Mouse (Mus musculus) embryonic facial prominence, embryonic 12.5 days (tissue): Measurements from ENCODE around the gene Atf3. TPM values are rescaled to one million over a fixed set of nuclear protein-coding genes. Genes with fewer than 3 reads are reported as not detected.
A peak's percentile ranks its signal among the peaks of the same experiment; 100 is the strongest.

Experiments used
- ATAC-seq: fragments of 200-750 bp; cut with Nextera tagmentation; 2 replicates; pipeline ENCODE4 v1.8.0; 2017; ENCODE audit not compliant: insufficient number of reproducible peaks, insufficient read depth, low FRiP score, low TSS enrichment
- H3K27ac ChIP-seq: fragments of 300-500 bp; sonication (generic); 2 replicates; pipeline ENCODE4 v1.5.1; 2016; ENCODE audit warnings: mild to moderate bottlenecking
- H3K27me3 ChIP-seq: fragments of 300-500 bp; sonication (generic); 2 replicates; pipeline ENCODE4 v1.6.1; 2016; ENCODE audit warnings: mild to moderate bottlenecking, moderate library complexity
- H3K36me3 ChIP-seq: fragments of 300-500 bp; sonication (generic); 2 replicates; pipeline ENCODE4 v1.6.1; 2016; ENCODE audit warnings: mild to moderate bottlenecking
- H3K4me1 ChIP-seq: fragments of 300-500 bp; sonication (generic); 2 replicates; pipeline ENCODE4 v1.6.1; 2016
- H3K4me2 ChIP-seq: fragments of 300-500 bp; sonication (generic); replicated peaks from 2 replicates; pipeline ENCODE4 v1.6.1; 2016; ENCODE audit warnings: mild to moderate bottlenecking, moderate library complexity
- H3K4me3 ChIP-seq: fragments of 300-500 bp; sonication (generic); 2 replicates; pipeline ENCODE4 v1.5.1; 2016; ENCODE audit warnings: mild to moderate bottlenecking
- H3K9ac ChIP-seq: fragments of 300-500 bp; sonication (generic); 2 replicates; pipeline ENCODE4 v1.6.1; 2016; ENCODE audit warnings: mild to moderate bottlenecking, moderate library complexity
- H3K9me3 ChIP-seq: fragments of 300-500 bp; sonication (generic); 2 replicates; pipeline ENCODE4 v1.6.1; 2016; ENCODE audit warnings: mild to moderate bottlenecking, moderate library complexity
- WGBS: fragments of 180-500 bp; shearing (Covaris S2); methylation state at CpG from one replicate; pipeline ENCODE4 v1.1.7; 2016; 5-methylcytosine and 5-hydroxymethylcytosine counted together
- polyA plus RNA-seq: library from polyadenylated mRNA; unstranded; fragments of >200 nt; fragmentation: Nextera tagmentation; extraction: Ambion mirVana; gene quantifications from 2 replicates; pipeline ENCODE4 v1.2.1, GENCODE M21; 2016

The Atf3 gene
- polyA plus RNA-seq, 1 experiment from 2014 or later = 2.8 TPM

DNA sequence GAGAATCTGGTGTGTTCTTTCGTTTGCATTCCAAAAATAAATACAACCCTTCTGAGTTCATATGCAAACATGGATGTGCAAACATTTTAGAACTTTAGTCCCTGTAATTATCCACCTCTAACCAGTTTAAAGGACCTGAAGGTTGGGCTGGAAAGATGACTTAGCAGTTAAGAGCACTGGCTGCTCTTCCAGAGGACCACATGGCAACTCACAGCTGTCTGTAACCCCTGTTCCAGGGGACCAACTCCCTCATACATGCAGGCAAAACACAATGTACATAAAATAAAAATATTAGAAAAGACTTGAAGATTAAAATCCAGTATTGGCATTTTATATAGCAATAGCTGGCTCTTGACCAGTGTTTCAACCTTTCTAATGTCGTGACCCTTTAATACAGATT is 7.9 kb upstream of the Atf3 start:
- no peak for ATAC-seq
- no peak overlapping the region for H3K4me3 ChIP-seq
- H3K27me3 ChIP-seq = no peaks in the 10 kb centered on the region
- no peaks in the 10 kb centered on the region for H3K9me3 ChIP-seq
- no peak overlapping the region for H3K4me2 ChIP-seq
- no peaks in the 10 kb centered on the region for H3K36me3 ChIP-seq
- no peak overlapping the region for H3K9ac ChIP-seq
- no peak overlapping the region for H3K27ac ChIP-seq
- H3K4me1 ChIP-seq = peaks cover 16% of the 10 kb centered on the region; the same call in 1 of the 2 replicates
- WGBS = 89% methylated on average over 2 of the region's 2 CpGs

DNA sequence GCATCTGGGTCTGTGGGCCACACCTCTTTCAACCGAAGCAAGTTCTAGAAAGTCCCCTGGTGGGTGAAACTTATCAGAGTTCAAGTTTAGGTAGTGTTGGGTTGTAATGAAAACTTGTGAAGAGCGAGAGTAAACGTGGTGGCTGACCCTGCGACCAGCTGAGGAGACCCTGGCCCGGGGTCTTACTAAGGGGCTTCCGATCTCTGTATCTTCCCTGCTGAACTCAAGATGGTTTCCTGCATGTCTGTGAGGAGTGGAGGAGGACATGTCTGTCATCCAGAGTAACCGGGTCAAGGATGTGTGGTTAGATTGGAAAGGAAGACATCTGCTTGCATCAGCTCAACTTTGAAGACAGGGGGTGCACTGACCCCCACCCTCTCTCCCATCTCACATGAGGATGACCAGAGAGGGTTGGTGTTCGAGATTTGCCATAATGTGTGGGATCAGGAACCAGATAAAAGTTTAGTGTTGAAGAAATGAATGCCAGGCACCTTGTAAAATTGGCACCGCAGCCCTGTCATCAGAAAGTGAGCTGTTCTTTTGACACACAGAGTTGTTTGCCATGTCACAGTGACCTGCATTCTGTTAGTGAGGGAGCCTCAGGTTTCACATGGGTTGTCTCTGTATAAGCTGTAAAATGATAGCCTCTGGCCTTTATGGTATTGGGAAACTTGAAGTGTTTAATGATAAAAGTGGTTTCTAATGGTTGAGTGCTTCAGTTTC is 7.3 kb upstream of the Atf3 start:
- H3K9ac ChIP-seq = peak overlapping the region; percentile 74
- no peaks in the 10 kb centered on the region for H3K9me3 ChIP-seq
- peaks cover 16% of the 10 kb centered on the region; the same call in 1 of the 2 replicates for H3K4me1 ChIP-seq
- peak overlapping the region; percentile 80 for H3K4me3 ChIP-seq
- peak overlapping the region; percentile 88 for H3K4me2 ChIP-seq
- no peaks in the 10 kb centered on the region for H3K36me3 ChIP-seq
- H3K27ac ChIP-seq = peak overlapping the region; percentile 60; the same call in 1 of the 2 replicates
- WGBS = 46% methylated on average over 9 of the region's 9 CpGs
- H3K27me3 ChIP-seq = no peaks in the 10 kb centered on the region
- no peak for ATAC-seq

DNA sequence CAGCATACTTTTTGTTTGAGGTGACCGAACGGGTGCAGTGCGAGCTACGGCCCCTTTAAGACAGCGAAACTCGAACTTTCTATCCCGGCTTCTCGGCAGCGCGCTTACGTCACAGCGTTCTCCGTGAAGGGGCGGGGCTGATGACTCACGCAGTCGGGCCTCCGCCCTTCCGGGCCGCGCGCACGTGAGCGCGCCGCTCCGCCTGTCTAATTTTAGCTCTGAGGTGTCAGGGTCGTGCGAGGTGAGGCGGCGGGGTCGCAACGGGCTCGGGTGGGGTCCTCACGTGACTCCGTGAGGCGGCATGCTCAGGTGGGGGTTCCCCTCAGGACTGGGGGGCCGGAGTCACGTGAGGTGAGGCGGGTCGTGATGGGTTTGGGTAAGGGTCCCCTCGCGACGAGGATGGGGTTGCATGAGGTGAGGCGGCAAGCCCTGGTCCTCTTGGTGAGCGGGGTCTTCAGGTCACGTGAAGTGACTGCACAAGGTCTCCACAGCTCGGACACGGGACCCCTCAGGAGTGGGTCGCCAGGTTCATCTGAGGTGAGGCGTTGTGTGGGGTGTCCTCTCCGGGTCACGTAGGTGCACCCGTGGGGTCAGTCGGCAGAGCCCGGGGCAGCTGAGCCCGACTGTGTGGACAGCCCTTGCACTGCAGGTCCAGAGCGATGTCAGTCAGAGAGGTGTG is 6.6 kb upstream of the Atf3 start:
- no peaks in the 10 kb centered on the region for H3K36me3 ChIP-seq
- H3K4me1 ChIP-seq = peaks cover 16% of the 10 kb centered on the region; the same call in 1 of the 2 replicates
- ATAC-seq = peak; percentile 74
- H3K27ac ChIP-seq = peak overlapping the region; percentile 60; the same call in 1 of the 2 replicates
- H3K4me2 ChIP-seq = peak overlapping the region; percentile 88
- H3K9ac ChIP-seq = peak overlapping the region; percentile 74
- no peaks in the 10 kb centered on the region for H3K9me3 ChIP-seq
- no peaks in the 10 kb centered on the region for H3K27me3 ChIP-seq
- under 1% methylated on average over 57 of the region's 57 CpGs for WGBS
- H3K4me3 ChIP-seq = peak overlapping the region; percentile 80

DNA sequence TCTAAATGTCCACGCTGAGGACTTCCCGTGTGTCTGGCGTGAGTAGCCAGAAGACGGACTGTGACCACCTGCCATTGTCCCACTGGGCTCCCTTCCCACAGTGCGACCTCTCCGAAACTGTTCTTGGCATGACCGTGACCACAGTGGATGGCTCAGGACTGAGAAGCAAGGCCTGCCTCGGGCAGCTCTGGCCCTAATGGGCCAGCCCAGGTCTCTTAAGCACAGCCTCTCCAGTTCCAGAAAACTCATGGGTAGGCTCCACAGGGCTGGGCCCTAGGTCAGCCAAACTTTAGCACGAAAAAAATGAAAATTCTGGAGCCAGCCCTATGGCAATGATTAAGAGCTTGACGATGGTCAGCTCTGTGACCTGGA is 6.1 kb upstream of the Atf3 start:
- Histone ChIP-seq H3K27ac (0 out of 2 replicates have a peak overlapping the region, but pooled peaks have one; percentile 60), H3K4me1 (peaks cover 16% of the 10 kb centered on the region; the same call in 1 of the 2 replicates), H3K9me3 (no peaks in the 10 kb centered on the region), H3K27me3 (no peaks in the 10 kb centered on the region), H3K4me2 (peak overlapping the region; percentile 88), H3K4me3 (peak overlapping the region; percentile 80), H3K36me3 (no peaks in the 10 kb centered on the region), H3K9ac (peak overlapping the region; percentile 74)
- 59% methylated on average over 10 of the region's 10 CpGs for WGBS
- peak; percentile 77 for ATAC-seq

DNA sequence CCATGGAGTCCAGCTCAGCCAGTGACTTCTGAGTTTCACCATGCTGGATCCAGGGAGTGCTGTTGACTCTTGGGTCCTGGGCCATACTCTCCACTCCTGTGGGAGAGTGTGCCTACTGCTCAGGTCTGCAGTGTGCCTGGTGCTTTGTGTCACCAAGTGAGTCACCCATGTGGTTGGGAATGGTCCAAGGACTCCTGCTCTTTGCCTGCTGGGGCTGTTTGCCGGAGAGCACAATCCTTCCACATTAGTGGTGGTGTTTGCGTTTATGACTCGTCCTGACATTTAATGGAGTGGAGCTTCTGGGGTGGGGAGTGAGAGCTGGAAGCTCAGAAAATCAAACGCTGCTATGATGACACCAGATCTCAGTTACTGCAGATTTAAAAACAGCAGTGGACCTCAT is 4.2 kb upstream of the Atf3 start:
- 71% methylated on average over 4 of the region's 4 CpGs for WGBS
- no peaks in the 10 kb centered on the region; the same call in 1 of the 2 replicates for H3K27me3 ChIP-seq
- H3K27ac ChIP-seq = no peak overlapping the region
- no peak overlapping the region for H3K9ac ChIP-seq
- H3K36me3 ChIP-seq = no peaks in the 10 kb centered on the region
- H3K9me3 ChIP-seq = no peaks in the 10 kb centered on the region
- no peak overlapping the region for H3K4me2 ChIP-seq
- H3K4me3 ChIP-seq = no peak overlapping the region
- no peak for ATAC-seq
- H3K4me1 ChIP-seq = peaks cover 16% of the 10 kb centered on the region; the same call in 1 of the 2 replicates

DNA sequence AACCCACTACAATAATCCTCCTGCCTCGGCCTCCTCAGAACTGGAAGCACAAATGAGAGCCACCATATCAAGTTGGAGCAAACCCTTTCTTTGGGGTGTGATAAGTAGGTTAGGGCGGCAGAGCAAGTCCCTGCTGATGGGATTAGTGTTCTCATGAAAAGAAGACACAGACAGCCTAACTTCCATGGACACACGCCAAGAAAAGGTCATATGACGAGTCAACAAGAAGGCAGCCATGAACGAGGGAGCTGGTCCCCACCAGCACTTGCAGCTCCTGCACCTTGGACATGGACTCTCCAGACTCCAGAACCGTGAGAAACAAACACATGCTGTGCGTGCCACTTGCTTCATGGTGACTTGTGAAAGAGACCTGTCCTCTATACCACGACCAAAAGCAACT is 2.7 kb upstream of the Atf3 start:
- Histone ChIP-seq H3K4me2 (no peak overlapping the region), H3K9ac (no peak overlapping the region), H3K27ac (no peak overlapping the region), H3K4me3 (no peak overlapping the region), H3K36me3 (no peaks in the 10 kb centered on the region), H3K4me1 (peaks cover 13% of the 10 kb centered on the region; the same call in 1 of the 2 replicates), H3K9me3 (no peaks in the 10 kb centered on the region), H3K27me3 (no peaks in the 10 kb centered on the region; the same call in 1 of the 2 replicates)
- no peak for ATAC-seq
- WGBS = 78% methylated on average over 8 of the region's 8 CpGs

DNA sequence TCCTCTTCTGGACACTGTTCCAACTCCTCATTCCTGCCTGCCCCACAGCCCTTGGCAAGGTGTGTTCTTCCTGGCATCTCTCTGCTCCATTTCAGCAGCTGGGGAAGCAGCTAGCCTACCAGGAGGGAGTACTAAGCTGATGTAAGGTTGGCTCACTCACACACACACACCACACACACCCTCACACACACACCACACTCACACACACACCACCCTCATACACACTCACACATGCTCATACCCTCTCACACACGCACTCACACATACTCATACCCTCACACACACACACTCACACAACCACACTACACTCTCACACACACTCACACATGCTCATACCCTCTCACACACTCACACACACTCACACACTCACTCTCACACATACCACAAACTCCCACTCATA is 1.9 kb upstream of the Atf3 start:
- Histone ChIP-seq H3K4me1 (peaks cover 5% of the 10 kb centered on the region; the same call in 1 of the 2 replicates), H3K27me3 (no peaks in the 10 kb centered on the region; the same call in 1 of the 2 replicates), H3K9ac (no peak overlapping the region), H3K9me3 (no peaks in the 10 kb centered on the region), H3K4me2 (no peak overlapping the region), H3K36me3 (no peaks in the 10 kb centered on the region), H3K4me3 (no peak overlapping the region), H3K27ac (no peak overlapping the region)
- 81% methylated on average over 1 of the region's 1 CpGs for WGBS
- ATAC-seq = no peak

DNA sequence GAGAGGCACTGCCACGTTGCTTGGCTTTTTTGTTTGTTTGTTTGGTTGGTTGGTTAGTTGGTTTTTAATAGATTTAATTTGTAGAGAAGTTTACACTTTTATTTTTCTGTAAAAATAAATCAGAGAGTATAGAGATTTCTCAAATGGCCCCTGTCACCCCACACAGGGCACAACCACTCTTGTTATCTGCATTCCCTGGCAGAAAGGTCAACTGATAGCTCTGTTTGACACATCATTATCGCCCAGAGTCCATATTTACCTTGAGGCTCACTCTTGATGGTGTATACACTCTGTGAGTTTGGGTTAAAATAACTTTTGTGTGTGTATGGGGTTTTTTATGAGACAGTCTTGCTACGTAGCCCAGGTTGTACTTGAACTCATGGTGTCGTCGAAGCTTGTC is 744 bp upstream of the Atf3 start:
- Histone ChIP-seq H3K4me1 (peaks cover 1% of the 10 kb centered on the region; the same call in 1 of the 2 replicates), H3K27me3 (no peaks in the 10 kb centered on the region; the same call in 1 of the 2 replicates), H3K36me3 (no peaks in the 10 kb centered on the region), H3K27ac (no peak overlapping the region), H3K4me3 (no peak overlapping the region), H3K9me3 (no peaks in the 10 kb centered on the region), H3K4me2 (no peak overlapping the region), H3K9ac (no peak overlapping the region)
- WGBS = 83% methylated on average over 5 of the region's 5 CpGs
- no peak for ATAC-seq

DNA sequence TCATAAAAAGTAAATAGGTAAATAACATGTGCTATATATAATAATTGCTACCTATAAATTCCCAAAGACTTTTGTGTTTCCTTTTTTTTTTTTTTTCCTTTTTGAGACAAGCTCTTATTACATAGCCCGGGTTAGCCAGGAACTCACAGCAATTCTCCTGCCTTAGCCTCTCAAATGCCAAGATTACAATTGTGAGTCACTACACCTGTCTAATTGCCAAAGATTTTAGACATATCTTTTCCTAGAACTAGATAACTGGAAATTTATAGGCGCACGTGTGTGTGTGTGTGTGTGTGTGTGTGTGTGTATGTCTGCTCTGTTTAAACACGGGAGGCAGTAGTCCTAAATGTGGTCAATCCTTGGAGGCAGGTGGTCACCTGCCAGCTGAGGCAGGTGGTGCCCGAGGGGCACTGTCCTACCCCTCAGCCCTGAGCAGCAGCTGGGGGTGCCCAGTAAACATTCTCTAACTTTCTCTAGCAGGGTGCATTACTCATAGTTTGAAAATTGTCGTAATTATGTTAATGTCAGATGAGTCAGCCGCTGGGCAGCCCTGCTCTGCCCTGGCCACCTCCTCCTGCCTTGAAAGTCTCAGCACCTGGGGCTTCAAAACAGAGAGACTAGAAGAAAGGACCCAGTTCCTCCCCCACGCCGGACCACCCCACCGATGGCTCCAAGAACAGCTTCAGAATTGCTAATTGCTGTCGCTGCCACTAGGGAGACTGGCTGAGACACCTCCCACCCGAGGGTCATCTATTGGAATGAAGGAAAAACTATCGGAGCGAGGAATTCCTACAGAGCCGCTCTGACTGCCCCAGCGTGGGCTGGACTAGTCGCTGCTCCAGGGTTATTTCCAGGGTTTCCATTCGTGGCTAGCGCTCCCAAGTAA is 1.8 kb downstream of the Atf3 start:
- Histone ChIP-seq H3K4me2 (peak overlapping the region; percentile 0; the same call in 1 of the 2 replicates), H3K36me3 (no peaks in the 10 kb centered on the region), H3K4me1 (no peaks in the 10 kb centered on the region), H3K9me3 (no peaks in the 10 kb centered on the region), H3K4me3 (no peak overlapping the region), H3K9ac (0 out of 2 replicates have a peak overlapping the region, but pooled peaks have one; percentile 8), H3K27me3 (no peaks in the 10 kb centered on the region; the same call in 1 of the 2 replicates), H3K27ac (no peak overlapping the region)
- ATAC-seq = no peak
- 26% methylated on average over 19 of the region's 19 CpGs for WGBS

DNA sequence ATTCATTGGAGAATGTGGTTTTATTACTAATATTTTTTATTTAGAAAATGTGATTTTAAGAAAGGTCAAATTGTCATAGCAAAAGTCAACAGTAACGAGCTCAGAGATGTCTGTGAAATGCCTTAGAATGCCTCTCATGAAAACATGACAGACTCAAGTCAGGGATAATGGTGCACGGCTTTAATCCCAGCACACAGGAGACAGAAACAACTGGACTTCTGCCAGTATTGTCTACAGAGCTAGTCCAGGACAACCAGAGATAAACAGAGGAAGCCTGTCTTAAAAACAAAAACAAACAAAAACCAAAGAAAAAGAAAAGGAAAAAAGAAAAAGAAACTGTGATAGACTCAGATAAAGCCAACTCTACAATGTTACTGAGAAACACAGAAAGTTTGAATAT is 6.7 kb downstream of the Atf3 start:
- Histone ChIP-seq H3K4me2 (no peak overlapping the region), H3K4me1 (no peaks in the 10 kb centered on the region), H3K36me3 (no peaks in the 10 kb centered on the region), H3K9ac (no peak overlapping the region), H3K27me3 (no peaks in the 10 kb centered on the region), H3K4me3 (no peak overlapping the region), H3K9me3 (no peaks in the 10 kb centered on the region), H3K27ac (no peak overlapping the region)
- no peak for ATAC-seq
- WGBS = 55% methylated on average over 2 of the region's 2 CpGs

DNA sequence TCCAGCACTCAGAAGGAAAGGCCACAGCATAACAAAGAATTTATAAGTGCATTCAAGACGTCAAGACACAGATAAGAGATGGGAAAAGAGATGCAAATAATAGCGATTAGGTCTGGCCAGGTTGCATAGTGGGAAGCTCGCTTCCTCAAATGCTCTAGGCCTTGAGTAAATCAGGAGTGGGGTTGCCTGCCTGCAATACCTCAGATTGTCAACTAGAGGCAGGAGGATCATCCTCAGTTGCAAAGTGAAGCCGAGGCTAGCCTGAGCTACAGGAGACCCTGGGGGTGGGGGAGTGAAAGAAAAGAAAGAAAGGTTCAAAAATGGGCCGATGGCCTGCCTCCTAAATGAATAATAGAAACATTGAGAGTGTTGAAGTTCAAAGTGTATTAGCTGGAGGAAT is 12.0 kb downstream of the Atf3 start:
- Histone ChIP-seq H3K27ac (no peak overlapping the region), H3K9ac (no peak overlapping the region), H3K4me1 (no peaks in the 10 kb centered on the region), H3K4me2 (no peak overlapping the region), H3K36me3 (no peaks in the 10 kb centered on the region), H3K4me3 (no peak overlapping the region), H3K9me3 (no peaks in the 10 kb centered on the region), H3K27me3 (no peaks in the 10 kb centered on the region)
- no peak for ATAC-seq
- 81% methylated on average over 5 of the region's 5 CpGs for WGBS
